Mouse (Mus musculus) layer of hippocampus, adult 9-10 months (tissue): ENCODE data around the gene Sept12.

ENCODE experiments used
- DNase-seq: peaks from one replicate; pipeline ENCODE4 v3.0.0; 2022; ENCODE audit warnings: low spot score

The Sept12 gene

GRCm38 (mm10) chr16:4937351-4938190, 60.1 kb downstream of the Sept12 start:
- no peak for DNase-seq
